ENCODE assay signal across 20 mouse cellular contexts in genomic region chr3:9617101-9617500, GRCm38 (mm10). TPM values are rescaled to one million over a fixed set of nuclear protein-coding genes. Genes with fewer than 3 reads are reported as not detected.
DNase-seq lines count a peak whose midpoint lies in the region; ATAC-seq and TF ChIP-seq lines count a peak whose summit lies in the region.
"Had no signal": no experiment of that assay in that cellular context is flagged by ENCODE, and none has a peak within 500 bp of the region (broad histone marks: within the 10 kb centered on the region; RNA-seq: fewer than 3 reads in every experiment).

No protein-coding gene starts in this region.

- H3K27me3 ChIP-seq in embryonic facial prominence, embryonic 13.5 days: no peaks in the 10 kb centered on the region
- H3K27me3 ChIP-seq in limb, embryonic 14.5 days (ENCODE audit: control insufficient read depth, insufficient read depth, low read length): no peaks in the 10 kb centered on the region
- H3K27me3 ChIP-seq: CH12.LX, Patski had no signal

- H3K9me3 ChIP-seq in embryonic facial prominence, embryonic 13.5 days: no peaks in the 10 kb centered on the region
- no peaks in the 10 kb centered on the region for H3K9me3 ChIP-seq in limb, embryonic 14.5 days (ENCODE audit: control insufficient read depth, low read length)
- H3K9me3 ChIP-seq: midbrain, embryonic 10.5 days had no signal

- DNase-seq in embryo, embryonic 11 days: peak; percentile 50
- no peak for DNase-seq in embryo, embryonic 9.5 days (ENCODE audit: extremely low spot score)
- DNase-seq in lung, adult 2 months: no peak
- no peak for DNase-seq in lung, adult 18-20 months
- DNase-seq in limb, embryonic 14.5 days (ENCODE audit: low spot score): no peak
- DNase-seq in frontal cortex, postnatal 25 days (ENCODE audit: low spot score in 2 of 2): no peak
- DNase-seq in left cerebral cortex, postnatal 10 days (ENCODE audit: extremely low spot score in 1 of 2, low spot score in 2 of 2): no peak
- DNase-seq: adrenal gland, postnatal 36 days; cerebellum, adult 9-10 months; heart, postnatal 14 days; kidney, adult 8-10 months; lung, postnatal 14 days; right cerebral cortex, adult 18-20 months; thymus, adult 2 months had no signal

- no peak overlapping the region for H3K4me2 ChIP-seq in embryonic facial prominence, embryonic 13.5 days
- no peak overlapping the region for H3K4me2 ChIP-seq in limb, embryonic 14.5 days (replicated peaks; ENCODE audit: low read depth, low read length, severe bottlenecking)
- H3K4me2 ChIP-seq: heart, embryonic 11.5 days; hindbrain, embryonic 14.5 days had no signal

- H3K9ac ChIP-seq in embryonic facial prominence, embryonic 13.5 days: no peak overlapping the region
- H3K9ac ChIP-seq in limb, embryonic 14.5 days (ENCODE audit: low read depth, low read length, severe bottlenecking): no peak overlapping the region
- H3K9ac ChIP-seq: hindbrain, embryonic 14.5 days had no signal

- peak; percentile 38; the same call in 1 of the 2 replicates for TF ChIP-seq CTCF in lung, adult 2 months (IDR thresholded peaks at IDR 0.05; ENCODE audit: insufficient read depth, low read length)

- no peak overlapping the region for H3K4me3 ChIP-seq in lung, adult 2 months (replicated peaks; ENCODE audit: extremely low read depth, low read depth, low read length)
- H3K4me3 ChIP-seq in embryonic facial prominence, embryonic 13.5 days: no peak overlapping the region
- no peak overlapping the region for H3K4me3 ChIP-seq in limb, embryonic 14.5 days (replicated peaks; ENCODE audit: low read length)
- H3K4me3 ChIP-seq: midbrain, embryonic 10.5 days had no signal

- ATAC-seq in embryonic facial prominence, embryonic 13.5 days (ENCODE audit: insufficient number of reproducible peaks, insufficient read depth, low FRiP score, low TSS enrichment, low read depth): peak; percentile 76; the same call in 1 of the 2 replicates
- ATAC-seq in limb, embryonic 14.5 days (ENCODE audit: low FRiP score, low read depth): peak; percentile 64
- ATAC-seq: Patski had no signal

- intact Hi-C loops in left cerebral cortex, postnatal 10 days (cut with DNase I): no loop called here

- no peak for TF ChIP-seq POLR2A in lung, adult 2 months (IDR thresholded peaks at IDR 0.05; ENCODE audit: borderline replicate concordance, extremely low read depth, low read depth, low read length)
- TF ChIP-seq POLR2A in limb, embryonic 14.5 days (IDR thresholded peaks at IDR 0.05; ENCODE audit: borderline replicate concordance, extremely low read depth, insufficient read depth, insufficient read length): no peak

- H3K27ac ChIP-seq in embryonic facial prominence, embryonic 13.5 days: no peak overlapping the region
- no peak overlapping the region for H3K27ac ChIP-seq in limb, embryonic 14.5 days (replicated peaks; ENCODE audit: low read depth, low read length)
- H3K27ac ChIP-seq: hindbrain, embryonic 14.5 days; midbrain, embryonic 10.5 days had no signal

- H3K4me1 ChIP-seq in lung, adult 2 months (ENCODE audit: control insufficient read depth, insufficient read depth, low read length): no peaks in the 10 kb centered on the region
- H3K4me1 ChIP-seq in embryonic facial prominence, embryonic 13.5 days: peaks cover 22% of the 10 kb centered on the region; the same call in 1 of the 2 replicates
- H3K4me1 ChIP-seq in limb, embryonic 14.5 days (ENCODE audit: control insufficient read depth, insufficient read depth, low read length): peaks cover 7% of the 10 kb centered on the region; the same call in 1 of the 2 replicates

- no peaks in the 10 kb centered on the region for H3K36me3 ChIP-seq in embryonic facial prominence, embryonic 13.5 days
- no peaks in the 10 kb centered on the region for H3K36me3 ChIP-seq in limb, embryonic 14.5 days (ENCODE audit: control insufficient read depth, insufficient read depth, low read length)
- H3K36me3 ChIP-seq: midbrain, embryonic 10.5 days had no signal

- 70% methylated on average over 9 of the region's 9 CpGs for WGBS in lung, adult 2 months
- WGBS in embryonic facial prominence, embryonic 13.5 days: 30% methylated on average over 9 of the region's 9 CpGs
- WGBS in limb, embryonic 14.5 days: 23% methylated on average over 9 of the region's 9 CpGs

RNA-seq across cellular contexts. Expression of gene Zfp704, which starts 7.2 kb away (rescaled TPM):
- polyA plus RNA-seq in lung, adult 2 months (2012; rRNA removed): 8.5 and 9.7 TPM in 2 replicates
- polyA plus RNA-seq in embryonic facial prominence, embryonic 13.5 days (2015; fragmentation: Nextera tagmentation; extraction: Ambion mirVana): 10.0 and 10.8 TPM in 2 replicates
- polyA plus RNA-seq in limb, embryonic 14.5 days (2012; rRNA removed): 13.4 and 13.8 TPM in 2 replicates
- polyA plus RNA-seq in limb, embryonic 14.5 days (2014; fragmentation: Nextera tagmentation; extraction: Ambion mirVana): 13.4 and 14.3 TPM in 2 replicates
- total RNA-seq in left cerebral cortex, postnatal 10 days (2021): 10 to 100 TPM; 45.5 to 50.8 TPM
- total RNA-seq: CH12.LX had no signal
